Mouse (Mus musculus) urinary bladder, postnatal 14 days (tissue): ENCODE data around the gene Sh3kbp1.

ENCODE experiments used
- DNase-seq: peaks from one replicate; pipeline ENCODE4 v3.0.0; 2021; ENCODE audit warnings: low spot score

Gene Sh3kbp1

GRCm38 (mm10) chrX:159839786-159840185 is 212.7 kb downstream of the Sh3kbp1 start:
- DNase-seq, result no peak

- DNase-seq, result no peak
Measured at GRCm38 (mm10) chrX:159840225-159840624, 213.2 kb downstream of the Sh3kbp1 start.

GRCm38 (mm10) chrX:159850722-159851121 is 223.7 kb downstream of the Sh3kbp1 start:
- DNase-seq, result no peak

GRCm38 (mm10) chrX:159856866-159857265 is 229.8 kb downstream of the Sh3kbp1 start:
- no peak for DNase-seq

- no peak for DNase-seq
Measured at GRCm38 (mm10) chrX:159858126-159858525, 231.1 kb downstream of the Sh3kbp1 start.

GRCm38 (mm10) chrX:159860841-159861530 is 233.9 kb downstream of the Sh3kbp1 start:
- no peak for DNase-seq

- DNase-seq, result no peak
Measured at GRCm38 (mm10) chrX:159867660-159868059, 240.6 kb downstream of the Sh3kbp1 start.

GRCm38 (mm10) chrX:159872521-159872920 is 245.4 kb downstream of the Sh3kbp1 start:
- DNase-seq, result no peak

- no peak for DNase-seq
Measured at GRCm38 (mm10) chrX:159877770-159878169, 250.7 kb downstream of the Sh3kbp1 start.

- DNase-seq, result no peak
Measured at GRCm38 (mm10) chrX:159879455-159879854, 252.4 kb downstream of the Sh3kbp1 start.

- no peak for DNase-seq
Measured at GRCm38 (mm10) chrX:159881576-159881975, 254.5 kb downstream of the Sh3kbp1 start.

GRCm38 (mm10) chrX:159896536-159896935 is 269.5 kb downstream of the Sh3kbp1 start:
- DNase-seq, result no peak

GRCm38 (mm10) chrX:159898110-159898509 is 271.0 kb downstream of the Sh3kbp1 start:
- DNase-seq, result no peak

- DNase-seq, result no peak
Measured at GRCm38 (mm10) chrX:159899121-159899520, 272.0 kb downstream of the Sh3kbp1 start.

GRCm38 (mm10) chrX:159903421-159903820 is 276.3 kb downstream of the Sh3kbp1 start:
- DNase-seq, result no peak

GRCm38 (mm10) chrX:159907703-159908102 is 280.6 kb downstream of the Sh3kbp1 start:
- no peak for DNase-seq

GRCm38 (mm10) chrX:159909446-159910277 is 282.6 kb downstream of the Sh3kbp1 start:
- peak; percentile 18 for DNase-seq

- DNase-seq, result no peak
Measured at GRCm38 (mm10) chrX:159910600-159910999, 283.5 kb downstream of the Sh3kbp1 start.

- no peak for DNase-seq
Measured at GRCm38 (mm10) chrX:159911613-159912012, 284.5 kb downstream of the Sh3kbp1 start.

- no peak for DNase-seq
Measured at GRCm38 (mm10) chrX:159912061-159912460, 285.0 kb downstream of the Sh3kbp1 start.

GRCm38 (mm10) chrX:159913489-159913888 is 286.4 kb downstream of the Sh3kbp1 start:
- DNase-seq, result no peak

GRCm38 (mm10) chrX:159915125-159915524 is 288.1 kb downstream of the Sh3kbp1 start:
- no peak for DNase-seq

GRCm38 (mm10) chrX:159924759-159925158 is 297.7 kb downstream of the Sh3kbp1 start:
- peak; percentile 9 for DNase-seq
